Mouse (Mus musculus) CH12.LX (cell line): ENCODE data around the gene Txk. TPM values are rescaled to one million over a fixed set of nuclear protein-coding genes. Genes with fewer than 3 reads are reported as not detected.

Source experiments
- DNase-seq: peaks from one replicate; pipeline ENCODE4 v3.0.0-alpha.2; 2013; ENCODE audit errors: extremely low read depth
- H3K27ac ChIP-seq: 2 replicates; pipeline ENCODE4 v1.5.1; 2012; ENCODE audit warnings: low read depth, mild to moderate bottlenecking, control low read depth, moderate library complexity; ENCODE audit not compliant: insufficient read depth
- H3K27me3 ChIP-seq: replicated peaks from 2 replicates; pipeline ENCODE3; 2012; ENCODE audit warnings: inconsistent platforms
- H3K36me3 ChIP-seq, 2 experiments: replicated peaks in 1 of 2; 2 replicates each; pipeline versions ENCODE3 to v1.6.1; 2012; ENCODE audit warnings: inconsistent platforms in 1 of 2, low read length in 1 of 2, mild to moderate bottlenecking in 1 of 2, mixed read lengths in 1 of 2, moderate library complexity in 1 of 2; ENCODE audit not compliant: control insufficient read depth in 1 of 2, insufficient read depth in 1 of 2
- H3K4me1 ChIP-seq, 2 experiments: 2 replicates each; pipeline ENCODE4 v1.6.1; 2012; ENCODE audit warnings: inconsistent platforms in 1 of 2, moderate library complexity in 1 of 2; ENCODE audit not compliant: insufficient read depth in 2 of 2, control insufficient read depth in 1 of 2
- H3K4me2 ChIP-seq: 2 replicates; pipeline ENCODE4 v1.6.1; 2012; ENCODE audit warnings: low read depth, mild to moderate bottlenecking, control low read depth; ENCODE audit not compliant: poor library complexity, insufficient read depth, severe bottlenecking
- H3K4me3 ChIP-seq, 3 experiments: fragments of 150-350 bp in 1 of 3; sonication (generic) in 1 of 3; replicated peaks in 1 of 3; 2 replicates each; pipeline versions ENCODE3 to v1.5.1; 2011 to 2012; ENCODE audit warnings: low read depth in 2 of 3, low read length in 2 of 3, mild to moderate bottlenecking in 2 of 3, moderate library complexity in 2 of 3, control low read depth in 1 of 3, improper control_type of control experiment in 1 of 3, inconsistent platforms in 1 of 3, mixed read lengths in 1 of 3; ENCODE audit not compliant: poor library complexity in 1 of 3
- H3K79me2 ChIP-seq: replicated peaks from 2 replicates; pipeline ENCODE4 v1.6.1; 2012; ENCODE audit warnings: mild to moderate bottlenecking, moderate library complexity; ENCODE audit not compliant: control insufficient read depth, poor library complexity, insufficient read depth, severe bottlenecking; ENCODE audit errors: extremely low read depth
- H3K9ac ChIP-seq: 2 replicates; pipeline ENCODE4 v1.6.1; 2012; ENCODE audit warnings: low read depth, mild to moderate bottlenecking, control low read depth, moderate library complexity; ENCODE audit not compliant: insufficient read depth
- H3K9me3 ChIP-seq: replicated peaks from 2 replicates; pipeline ENCODE3; 2012; ENCODE audit warnings: low read length, inconsistent platforms, mixed read lengths
- BHLHE40 ChIP-seq: IDR thresholded peaks from 2 replicates; pipeline ENCODE4 v1.6.1; 2011; ENCODE audit warnings: mild to moderate bottlenecking, low read depth, low read length, improper control_type of control experiment
- CHD1 ChIP-seq: IDR thresholded peaks from 2 replicates; pipeline ENCODE4 v1.6.1; 2012; ENCODE audit warnings: low read depth, low read length, improper control_type of control experiment, inconsistent platforms
- ELF1 ChIP-seq: IDR thresholded peaks from 2 replicates; pipeline ENCODE4 v1.6.1; 2014; ENCODE audit warnings: low read depth, mild to moderate bottlenecking, inconsistent platforms, low read length, improper control_type of control experiment
- EP300 ChIP-seq: IDR thresholded peaks from 2 replicates; pipeline ENCODE4 v1.6.1; 2011; ENCODE audit warnings: low read length, improper control_type of control experiment
- ETS1 ChIP-seq: conservative IDR thresholded peaks from 2 replicates; pipeline ENCODE4 v1.6.1; 2012; ENCODE audit warnings: low read depth, mild to moderate bottlenecking, inconsistent platforms, low read length, improper control_type of control experiment, moderate library complexity
- IRF4 ChIP-seq: IDR thresholded peaks from 2 replicates; pipeline ENCODE4 v1.6.1; 2014; ENCODE audit warnings: low read depth, mild to moderate bottlenecking, inconsistent platforms, low read length, improper control_type of control experiment
- JUND ChIP-seq: conservative IDR thresholded peaks from 2 replicates; pipeline ENCODE4 v1.6.1; 2011; ENCODE audit warnings: low read depth, low read length, improper control_type of control experiment
- KAT2A ChIP-seq: IDR thresholded peaks from 2 replicates; pipeline ENCODE4 v1.6.1; 2012; ENCODE audit warnings: low read length, improper control_type of control experiment, inconsistent platforms; ENCODE audit not compliant: insufficient replicate concordance
- MAX ChIP-seq: IDR thresholded peaks from 2 replicates; pipeline ENCODE4 v1.6.1; 2011; ENCODE audit warnings: low read length, improper control_type of control experiment
- MEF2A ChIP-seq: IDR thresholded peaks from 2 replicates; pipeline ENCODE4 v1.6.1; 2014; ENCODE audit warnings: low read depth, mild to moderate bottlenecking, inconsistent platforms, low read length, improper control_type of control experiment, borderline replicate concordance
- MXI1 ChIP-seq: IDR thresholded peaks from 2 replicates; pipeline ENCODE4 v1.6.1; 2011; ENCODE audit warnings: mild to moderate bottlenecking, low read depth, low read length, improper control_type of control experiment
- MYC ChIP-seq: IDR thresholded peaks from 2 replicates; pipeline ENCODE4 v1.6.1; 2011; ENCODE audit warnings: low read depth, mild to moderate bottlenecking, improper control_type of control experiment, low read length
- RAD21 ChIP-seq: IDR thresholded peaks from 2 replicates; pipeline ENCODE4 v1.6.1; 2011; ENCODE audit warnings: low read depth, mild to moderate bottlenecking, low read length, improper control_type of control experiment, moderate library complexity
- RCOR1 ChIP-seq: conservative IDR thresholded peaks from 2 replicates; pipeline ENCODE4 v1.6.1; 2012; ENCODE audit warnings: low read depth, mild to moderate bottlenecking, inconsistent platforms, low read length, improper control_type of control experiment
- SIN3A ChIP-seq: IDR thresholded peaks from 2 replicates; pipeline ENCODE4 v1.6.1; 2012; ENCODE audit warnings: low read length, improper control_type of control experiment, inconsistent platforms
- SMC3 ChIP-seq: IDR thresholded peaks from 2 replicates; pipeline ENCODE4 v1.6.1; 2011; ENCODE audit warnings: low read depth, low read length, improper control_type of control experiment
- TBP ChIP-seq: conservative IDR thresholded peaks from 2 replicates; pipeline ENCODE4 v1.6.1; 2011; ENCODE audit warnings: low read depth, low read length, improper control_type of control experiment
- TCF12 ChIP-seq: IDR thresholded peaks from 2 replicates; pipeline ENCODE4 v1.6.1; 2014; ENCODE audit warnings: low read depth, mild to moderate bottlenecking, inconsistent platforms, low read length, improper control_type of control experiment
- USF1 ChIP-seq: IDR thresholded peaks from 2 replicates; pipeline ENCODE4 v1.6.1; 2014; ENCODE audit warnings: low read depth, mild to moderate bottlenecking, inconsistent platforms, low read length, improper control_type of control experiment
- USF2 ChIP-seq: conservative IDR thresholded peaks from 2 replicates; pipeline ENCODE4 v1.6.1; 2011; ENCODE audit warnings: low read depth, low read length, improper control_type of control experiment
- ZC3H11A ChIP-seq: IDR thresholded peaks from 2 replicates; pipeline ENCODE4 v1.6.1; 2012; ENCODE audit warnings: low read depth, mild to moderate bottlenecking, inconsistent platforms, low read length, improper control_type of control experiment
- ZMIZ1 ChIP-seq: IDR thresholded peaks from 2 replicates; pipeline ENCODE4 v1.6.1; 2012; ENCODE audit warnings: low read depth, mild to moderate bottlenecking, inconsistent platforms, low read length, improper control_type of control experiment
- ZNF384 ChIP-seq: IDR thresholded peaks from 2 replicates; pipeline ENCODE4 v1.6.1; 2012; ENCODE audit warnings: low read depth, low read length, improper control_type of control experiment, inconsistent platforms
- dilution Hi-C: fragments of 300-500 bp; cut with MboI; formaldehyde crosslinking; loops from 2 replicates; pipeline ENCODE4 v1.14.3; 2020; ENCODE audit warnings: low sequenced_read_pairs; ENCODE audit not compliant: extremely low pct_unique_long_range_greater_than_20kb, extremely low pct_ligation_motif_present
- in situ Hi-C: fragments of 300-500 bp; cut with MboI; formaldehyde crosslinking; loops from 3 replicates; pipeline ENCODE4 v1.14.3; 2019; ENCODE audit warnings: low sequenced_read_pairs, low pct_ligation_motif_present, low pct_unique_long_range_greater_than_20kb, mixed read lengths
- polyA plus RNA-seq: library from polyadenylated mRNA; unstranded; fragments of >175 nt; gene quantifications from 2 replicates; pipeline ENCODE4 v1.2.1, GENCODE M21; 2012; ENCODE audit warnings: low read depth; ENCODE audit not compliant: insufficient read length
- total RNA-seq, 2 experiments: library from RNA; depleted of rRNA; stranded (reverse); fragments of 300-350 nt in 1 of 2; fragments of >200 nt in 1 of 2; gene quantifications; 2 replicates each; pipeline ENCODE4 v1.2.3; 2012 to 2014

The Txk gene
- total and polyA plus RNA-seq, 3 experiments, result 0.08 to 0.11 TPM; not detected in 1

- Histone ChIP-seq H3K36me3 (peaks cover 0 to 70% of the 10 kb centered on the region in 2 experiments), H3K27me3 (no peaks in the 10 kb centered on the region), H3K9ac (no peak overlapping the region), H3K27ac (no peak overlapping the region), H3K9me3 (no peaks in the 10 kb centered on the region), H3K4me2 (no peak overlapping the region)
- dilution Hi-C loops (no loop called here), in situ Hi-C loops (no loop called here)
- no peak for DNase-seq
- TF ChIP-seq ZC3H11A (no peak), MYC (no peak), KAT2A (no peak), ELF1 (no peak), EP300 (no peak), JUND (no peak), USF2 (no peak), TBP (no peak), ZMIZ1 (no peak), SMC3 (no peak), ZNF384 (no peak), BHLHE40 (no peak), MAX (no peak), ETS1 (no peak), RAD21 (no peak), MXI1 (no peak), RCOR1 (no peak), CHD1 (no peak), USF1 (no peak), MEF2A (no peak)
- TF ChIP-seq, all 38 proteins: peak for 0
- no peak overlapping the region for H3K4me3 ChIP-seq
- no peaks in the 10 kb centered on the region for H3K79me2 ChIP-seq
- H3K4me1 ChIP-seq, result no peaks in the 10 kb centered on the region
These were observed 30.5 kb upstream of the Txk start for GRCm38 (mm10) chr5:72783123-72783522.

DNA sequence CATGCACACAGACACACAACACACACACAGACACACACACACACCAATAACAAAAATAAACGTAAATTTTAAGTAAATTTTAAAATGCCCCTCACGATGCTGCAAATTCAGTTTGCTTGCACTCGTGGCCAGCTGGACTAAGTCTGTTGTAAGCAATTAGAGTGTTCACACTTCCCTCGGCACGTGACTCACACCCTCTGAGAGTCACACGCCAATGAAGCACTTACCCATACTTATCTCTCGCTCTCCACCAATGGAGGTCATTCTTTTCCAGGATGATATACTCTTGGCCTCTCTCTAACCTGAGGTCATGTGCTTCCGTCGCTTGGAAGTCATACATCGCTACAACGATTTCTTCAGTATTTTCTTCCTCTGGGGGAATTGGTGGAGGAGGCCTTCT, 29.2 kb upstream of the Txk start:
- Histone ChIP-seq H3K79me2 (no peaks in the 10 kb centered on the region), H3K9ac (no peak overlapping the region), H3K27ac (no peak overlapping the region), H3K4me1 (no peaks in the 10 kb centered on the region), H3K9me3 (no peaks in the 10 kb centered on the region), H3K4me2 (no peak overlapping the region), H3K36me3 (peaks cover 0 to 73% of the 10 kb centered on the region in 2 experiments), H3K27me3 (no peaks in the 10 kb centered on the region), H3K4me3 (no peak overlapping the region)
- no peak for DNase-seq
- dilution Hi-C loops, result no loop called here
- in situ Hi-C loops, result no loop called here
- no peak for TF ChIP-seq IRF4
- TF ChIP-seq SIN3A, result no peak
- TF ChIP-seq TCF12, result no peak
- no peak for TF ChIP-seq CHD1
